Mouse (Mus musculus) left cerebral cortex, adult 9 months (tissue): ENCODE measurements around the gene Hoxc6.

Experiments
- DNase-seq, 2 experiments: peaks; one replicate each; pipeline ENCODE4 v3.0.0; 2022; ENCODE audit warnings: low spot score in 2 of 2

Hoxc6 gene

GRCm38 (mm10) chr15:103038701-103039480, 40.8 kb downstream of the Hoxc6 start:
- DNase-seq = no peak

GRCm38 (mm10) chr15:103039609-103040008, 41.6 kb downstream of the Hoxc6 start:
- no peak for DNase-seq

- no peak for DNase-seq
Observed at GRCm38 (mm10) chr15:103040601-103041000, 42.5 kb downstream of the Hoxc6 start.

GRCm38 (mm10) chr15:103041613-103042012, 43.6 kb downstream of the Hoxc6 start:
- no peak for DNase-seq

GRCm38 (mm10) chr15:103042209-103042608, 44.2 kb downstream of the Hoxc6 start:
- no peak for DNase-seq

GRCm38 (mm10) chr15:103051670-103052069, 53.6 kb downstream of the Hoxc6 start:
- no peak for DNase-seq

GRCm38 (mm10) chr15:103053210-103053609, 55.2 kb downstream of the Hoxc6 start:
- DNase-seq = no peak

- no peak for DNase-seq
Observed at GRCm38 (mm10) chr15:103056396-103056795, 58.3 kb downstream of the Hoxc6 start.

- DNase-seq = no peak
Observed at GRCm38 (mm10) chr15:103058715-103059114, 60.7 kb downstream of the Hoxc6 start.

GRCm38 (mm10) chr15:103059393-103059992, 61.4 kb downstream of the Hoxc6 start:
- DNase-seq = no peak

- DNase-seq = no peak
Observed at GRCm38 (mm10) chr15:103060021-103060340, 61.9 kb downstream of the Hoxc6 start.

- DNase-seq = peak in 1 of 2 experiments; percentile 2
Observed at GRCm38 (mm10) chr15:103060341-103061130, 62.5 kb downstream of the Hoxc6 start.

- no peak for DNase-seq
Observed at GRCm38 (mm10) chr15:103061131-103061825, 63.2 kb downstream of the Hoxc6 start.
